Mouse (Mus musculus) 3134 (cell line): ENCODE measurements at regions not wholly inside any gene's neighbourhood (a gene's known extent, or its start where the extent isn't known, plus 50 kb on each side); places are given as distances from the start of the nearest gene placed in this dataset.

ENCODE experiments used
- DNase-seq: peaks from one replicate; pipeline ENCODE4 v3.0.0-alpha.2; 2011; ENCODE audit warnings: low spot score; ENCODE audit not compliant: insufficient read length; ENCODE audit errors: extremely low read depth

DNA sequence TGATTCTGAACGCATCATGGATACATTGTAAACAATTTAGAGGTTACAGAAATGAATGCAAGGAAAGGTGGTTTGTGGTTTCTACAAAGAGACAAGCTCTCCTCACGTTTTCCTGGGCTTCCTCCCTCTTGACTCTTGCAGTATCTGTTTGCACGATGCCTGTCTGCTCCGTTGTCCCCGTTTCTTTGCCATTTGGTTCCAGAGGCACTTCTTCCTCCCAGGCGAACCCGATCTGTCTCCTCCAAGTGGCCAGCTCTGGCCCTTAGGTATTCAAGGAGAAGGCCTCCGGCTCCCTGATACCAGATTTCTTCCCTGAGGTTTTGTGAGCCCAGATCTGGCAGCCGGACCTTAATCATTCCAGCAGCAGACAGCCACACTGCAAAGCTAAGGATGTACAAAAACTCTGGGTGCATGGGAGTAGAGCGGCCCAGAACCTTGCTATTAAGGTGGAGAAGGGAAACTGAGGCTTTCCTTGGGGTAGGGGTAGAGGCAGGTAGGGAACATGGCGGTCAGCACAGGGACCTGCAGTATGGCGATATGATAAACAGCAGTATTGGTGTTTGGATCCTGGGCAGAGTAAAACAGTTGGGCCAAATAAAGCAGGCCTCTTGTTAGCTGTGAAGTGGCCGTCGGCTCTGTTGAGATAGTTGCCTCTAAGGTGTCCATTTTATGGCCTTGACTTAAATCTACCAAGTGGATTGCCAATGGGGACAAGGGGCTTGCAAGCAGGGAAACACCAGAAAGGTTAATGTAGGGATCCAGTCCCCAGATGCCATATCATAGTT lies 76.0 kb upstream of the Wnt7b start:
- peak; percentile 58 for DNase-seq

- no peak for DNase-seq
These were observed 74.0 kb upstream of the Ppara start for GRCm38 (mm10) chr15:85660528-85661392.

DNA sequence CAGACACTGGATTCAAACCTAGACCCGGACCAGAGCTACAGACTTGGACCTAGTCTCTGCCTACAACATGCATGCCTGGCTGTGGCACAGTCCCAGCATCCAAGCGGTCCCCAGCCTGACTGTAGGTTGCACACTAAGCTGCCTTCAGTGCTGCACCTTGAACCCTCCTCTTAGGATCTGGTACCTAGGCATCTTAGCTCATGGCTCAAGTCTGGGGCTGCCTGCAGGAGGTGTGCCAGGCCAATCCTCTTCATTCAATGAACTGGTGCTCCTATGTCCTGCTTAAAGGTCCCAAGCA lies 73.4 kb upstream of the Ppara start:
- DNase-seq, result no peak

- DNase-seq, result no peak
These were observed 73.0 kb upstream of the Ppara start for GRCm38 (mm10) chr15:85661771-85662170.

GRCm38 (mm10) chr15:85662271-85662670 lies 72.5 kb upstream of the Ppara start:
- no peak for DNase-seq

GRCm38 (mm10) chr15:85662673-85663072 lies 72.1 kb upstream of the Ppara start:
- DNase-seq, result no peak

- no peak for DNase-seq
These were observed 70.9 kb upstream of the Ppara start for GRCm38 (mm10) chr15:85663757-85664431.

- DNase-seq, result peak; percentile 54
These were observed 70.4 kb upstream of the Ppara start for GRCm38 (mm10) chr15:85664432-85664828.

DNA sequence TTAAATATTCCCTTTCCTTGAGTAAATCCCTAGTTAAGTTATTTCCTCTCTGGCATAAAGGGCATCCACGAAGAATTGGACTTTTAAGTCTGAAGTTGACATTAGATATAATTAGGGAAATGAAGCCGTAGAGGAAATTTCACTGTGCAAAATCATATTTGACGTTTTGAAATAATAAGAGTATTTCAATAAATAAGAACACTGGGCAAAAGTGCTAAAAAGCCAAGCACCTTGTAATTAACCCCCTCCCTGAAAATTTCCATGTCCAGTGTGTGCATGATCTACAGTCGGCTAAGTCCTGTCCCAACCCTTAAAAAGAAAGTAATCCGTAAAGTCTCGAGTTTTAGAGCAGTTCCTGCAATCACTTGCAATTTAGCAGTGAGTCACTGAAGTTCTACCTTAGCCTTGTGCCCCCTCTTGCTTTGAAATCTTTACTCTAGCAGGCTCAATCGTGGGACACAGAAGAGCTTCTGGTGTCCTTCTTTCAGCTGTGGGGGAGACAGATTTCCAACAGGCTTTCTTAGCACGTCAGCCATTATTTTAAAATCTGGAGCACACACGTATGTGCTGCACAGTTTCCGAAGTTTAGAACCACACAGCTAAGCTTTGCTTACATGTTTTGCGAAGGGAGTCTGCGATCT lies 69.5 kb upstream of the Ppara start:
- peak; percentile 66 for DNase-seq

GRCm38 (mm10) chr15:85666496-85666895 lies 68.3 kb upstream of the Ppara start:
- DNase-seq, result peak; percentile 59

DNA sequence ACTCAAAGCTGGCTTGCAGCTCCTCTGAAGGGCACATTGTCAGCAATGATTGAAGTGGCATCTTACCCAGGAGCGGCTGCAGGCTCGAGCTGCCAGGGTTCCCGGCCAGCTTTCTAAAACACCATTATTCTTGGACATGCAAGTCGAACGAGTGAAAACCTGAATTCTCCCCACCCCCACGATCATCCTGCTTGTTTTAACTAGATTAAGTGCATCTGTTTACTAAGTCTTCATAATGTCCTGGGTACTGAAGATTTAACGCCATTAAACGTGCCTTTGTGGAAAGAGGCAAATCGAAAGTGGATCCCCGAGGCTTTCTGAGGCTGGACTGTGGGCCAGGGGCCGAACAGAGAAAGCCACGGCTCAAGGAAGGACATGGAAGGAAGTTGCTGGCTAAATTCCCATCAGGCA lies 67.4 kb upstream of the Ppara start:
- peak; percentile 68 for DNase-seq

- DNase-seq, result no peak
These were observed 66.7 kb upstream of the Ppara start for GRCm38 (mm10) chr15:85667906-85668590.

- peak; percentile 69 for DNase-seq
These were observed 65.7 kb upstream of the Ppara start for GRCm38 (mm10) chr15:85668871-85669651.

DNA sequence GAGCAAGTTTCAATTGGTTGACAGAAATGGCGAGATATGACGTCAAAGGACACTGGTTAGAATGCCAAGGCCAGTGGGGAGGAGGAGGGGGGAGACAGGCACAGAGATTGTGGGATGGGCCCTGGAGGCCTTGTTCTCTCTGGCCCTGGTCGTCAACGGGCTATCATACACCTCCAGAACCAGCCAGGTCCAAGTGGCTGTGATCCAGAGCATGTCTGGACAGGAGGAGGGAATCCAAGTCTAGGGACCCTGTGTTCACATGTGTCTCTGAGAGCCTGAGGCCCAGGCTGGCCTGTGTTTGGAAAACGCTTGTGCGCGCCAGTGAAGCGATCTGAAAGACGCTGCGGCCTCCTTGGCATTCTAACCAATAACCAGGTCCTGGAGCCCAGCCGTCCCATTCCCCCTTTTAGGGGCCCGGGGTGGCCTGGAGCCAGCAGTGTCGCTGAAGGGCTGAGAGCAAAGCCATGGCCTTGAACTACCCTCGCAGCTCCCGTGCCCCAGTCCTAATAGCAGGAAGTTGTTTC lies 65.1 kb upstream of the Ppara start:
- DNase-seq, result peak; percentile 91

DNA sequence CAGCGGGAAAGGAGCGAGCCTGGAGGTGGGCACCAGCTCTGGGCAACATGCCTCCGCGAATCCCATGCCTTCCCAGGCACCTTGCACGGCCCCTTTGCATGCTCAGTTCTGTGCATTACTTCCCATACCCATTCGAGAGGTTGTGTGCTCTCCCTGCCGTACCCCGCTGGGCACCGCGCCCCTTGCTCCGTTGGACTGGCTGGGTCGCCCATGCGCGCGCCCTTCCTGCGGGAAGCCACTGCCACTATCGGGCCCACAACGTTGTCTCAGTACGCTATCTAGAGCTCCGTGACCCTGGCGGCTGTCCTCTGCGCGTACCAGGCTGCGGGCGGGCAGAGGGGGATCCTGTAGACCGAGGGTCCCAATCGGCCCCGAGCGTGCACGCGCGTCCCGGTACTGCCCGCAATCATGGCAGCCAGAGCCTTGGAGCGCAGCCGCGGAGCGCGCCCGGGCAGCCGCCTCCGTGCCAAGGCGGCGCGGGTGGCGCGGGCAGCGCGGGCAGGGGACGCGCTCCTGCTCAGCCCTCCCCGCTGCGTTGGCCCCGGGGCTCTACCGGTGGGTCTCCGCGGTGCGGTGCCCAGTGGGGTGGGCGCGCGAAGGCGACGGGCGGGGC lies 64.5 kb upstream of the Ppara start:
- no peak for DNase-seq

DNA sequence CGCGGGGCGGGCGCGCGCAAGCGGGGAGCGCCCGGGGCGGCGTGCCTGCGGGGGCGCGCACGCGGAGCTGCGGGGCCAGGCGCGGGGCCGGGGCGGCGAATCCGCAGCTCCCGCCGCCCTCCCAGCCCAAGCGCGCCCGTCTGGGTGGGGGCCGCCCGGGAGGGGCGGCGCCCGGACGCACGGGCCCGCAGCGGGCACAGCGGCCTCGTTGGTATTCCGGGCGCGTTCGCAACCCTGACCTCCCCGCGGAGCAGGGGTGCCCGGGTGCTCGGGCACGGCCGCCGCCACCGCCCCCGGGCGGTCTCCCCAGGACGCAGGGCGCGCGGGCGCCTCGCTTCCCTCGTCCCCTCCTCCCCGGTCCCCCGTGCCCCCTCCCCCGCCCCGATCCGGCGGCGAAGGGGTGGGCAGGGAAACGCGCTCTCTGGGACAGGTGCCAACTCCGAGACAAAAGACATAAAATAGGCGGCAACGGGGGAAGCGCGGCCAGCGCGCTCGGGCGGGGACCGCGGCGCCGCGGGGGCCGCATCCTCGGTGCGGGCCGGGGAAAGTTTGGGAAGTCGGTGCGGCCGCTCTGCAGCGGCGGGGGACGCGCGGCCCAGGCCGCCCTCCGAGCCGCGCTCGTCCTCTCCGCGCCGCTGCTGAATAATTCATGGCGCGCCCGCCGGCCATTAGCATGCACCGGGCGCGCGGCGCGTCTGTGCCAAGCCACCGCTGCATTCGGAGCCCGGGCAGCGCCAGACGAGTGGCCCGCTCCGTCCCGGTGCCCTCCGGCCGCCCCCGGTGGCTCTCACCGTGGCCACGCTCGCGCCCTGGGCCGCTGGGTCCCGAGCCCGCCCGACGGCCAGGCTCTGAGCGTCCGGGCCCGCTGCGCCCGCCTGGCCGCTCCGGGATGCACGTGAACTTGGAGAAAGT lies 63.7 kb upstream of the Ppara start:
- peak; percentile 89 for DNase-seq

- DNase-seq, result peak; percentile 84
These were observed 63.0 kb upstream of the Ppara start for GRCm38 (mm10) chr15:85671701-85672191.

- DNase-seq, result no peak
These were observed 62.4 kb upstream of the Ppara start for GRCm38 (mm10) chr15:85672376-85672775.
